Mouse (Mus musculus) hindbrain, embryonic 12.5 days (tissue): ENCODE measurements around the gene Vmn1r11. TPM values are rescaled to one million over a fixed set of nuclear protein-coding genes. Genes with fewer than 3 reads are reported as not detected.

ENCODE experiments used
- ATAC-seq: fragments of 200-750 bp; cut with Nextera tagmentation; 2 replicates; pipeline ENCODE4 v1.8.0; 2017; ENCODE audit warnings: moderate TSS enrichment; ENCODE audit not compliant: low FRiP score
- H3K27ac ChIP-seq: fragments of 300-500 bp; sonication (generic); 2 replicates; pipeline ENCODE4 v1.5.1; 2016; ENCODE audit warnings: mild to moderate bottlenecking
- H3K27me3 ChIP-seq: fragments of 300-500 bp; sonication (generic); 2 replicates; pipeline ENCODE4 v1.6.1; 2016; ENCODE audit warnings: mild to moderate bottlenecking
- H3K36me3 ChIP-seq: fragments of 300-500 bp; sonication (generic); 2 replicates; pipeline ENCODE4 v1.6.1; 2016; ENCODE audit warnings: mild to moderate bottlenecking
- H3K4me1 ChIP-seq: fragments of 300-500 bp; sonication (generic); 2 replicates; pipeline ENCODE4 v1.6.1; 2016
- H3K4me2 ChIP-seq: fragments of 300-500 bp; sonication (generic); replicated peaks from 2 replicates; pipeline ENCODE4 v1.6.1; 2016; ENCODE audit warnings: mild to moderate bottlenecking
- H3K4me3 ChIP-seq: fragments of 300-500 bp; sonication (generic); 2 replicates; pipeline ENCODE4 v1.5.1; 2016; ENCODE audit warnings: mild to moderate bottlenecking
- H3K9ac ChIP-seq: fragments of 300-500 bp; sonication (generic); 2 replicates; pipeline ENCODE4 v1.6.1; 2016; ENCODE audit warnings: mild to moderate bottlenecking, moderate library complexity
- H3K9me3 ChIP-seq: fragments of 300-500 bp; sonication (generic); replicated peaks from 2 replicates; pipeline ENCODE4 v1.6.1; 2016; ENCODE audit warnings: mild to moderate bottlenecking
- WGBS: fragments of 180-500 bp; shearing (Covaris S2); methylation state at CpG from one replicate; pipeline ENCODE4 v1.1.7; 2016; 5-methylcytosine and 5-hydroxymethylcytosine counted together
- polyA plus RNA-seq: library from polyadenylated mRNA; unstranded; fragments of >200 nt; fragmentation: Nextera tagmentation; extraction: Ambion mirVana; gene quantifications from 2 replicates; pipeline ENCODE4 v1.2.1, GENCODE M21; 2016

Gene Vmn1r11
- polyA plus RNA-seq: not detected in 2 replicates

- H3K4me2 ChIP-seq: no peak within 1 kb of the TSS
- WGBS: 79% methylated on average over 1 of the region's 1 CpGs
- no peak for ATAC-seq
- H3K36me3 ChIP-seq: no peaks in the 10 kb centered on the region
- no peaks in the 10 kb centered on the region for H3K9me3 ChIP-seq
- H3K4me1 ChIP-seq: no peaks in the 10 kb centered on the region
- no peak within 1 kb of the TSS for H3K4me3 ChIP-seq
- no peak within 1 kb of the TSS for H3K27ac ChIP-seq
- no peak within 1 kb of the TSS for H3K9ac ChIP-seq
- no peaks in the 10 kb centered on the region for H3K27me3 ChIP-seq
Measured at GRCm38 (mm10) chr6:57133155-57133554, at the start of gene Vmn1r11. Gene Vmn1r11 (plus strand): TSS chr6:57133455.

- H3K4me2 ChIP-seq: no peak overlapping the region
- no peak for ATAC-seq
- no peak overlapping the region for H3K9ac ChIP-seq
- 67% methylated on average over 1 of the region's 1 CpGs for WGBS
- no peaks in the 10 kb centered on the region for H3K9me3 ChIP-seq
- H3K4me1 ChIP-seq: no peaks in the 10 kb centered on the region
- no peaks in the 10 kb centered on the region for H3K27me3 ChIP-seq
- H3K4me3 ChIP-seq: no peak overlapping the region
- H3K27ac ChIP-seq: no peak overlapping the region
- H3K36me3 ChIP-seq: no peaks in the 10 kb centered on the region
Measured at GRCm38 (mm10) chr6:57106358-57106757, 26.9 kb upstream of the Vmn1r11 start.

GRCm38 (mm10) chr6:57109154-57109553, 24.1 kb upstream of the Vmn1r11 start, which contains the start of gene Vmn1r10:
Gene Vmn1r10 (plus strand): TSS chr6:57109454.
- Histone ChIP-seq H3K4me3 (no peak within 1 kb of the TSS), H3K9ac (no peak within 1 kb of the TSS), H3K4me1 (no peaks in the 10 kb centered on the region), H3K27ac (no peak within 1 kb of the TSS), H3K27me3 (no peaks in the 10 kb centered on the region), H3K9me3 (no peaks in the 10 kb centered on the region), H3K4me2 (no peak within 1 kb of the TSS), H3K36me3 (no peaks in the 10 kb centered on the region)
- 85% methylated on average over 3 of the region's 3 CpGs for WGBS
- no peak for ATAC-seq

- no peaks in the 10 kb centered on the region for H3K36me3 ChIP-seq
- no peak for ATAC-seq
- H3K9me3 ChIP-seq: no peaks in the 10 kb centered on the region
- H3K27me3 ChIP-seq: no peaks in the 10 kb centered on the region
- H3K9ac ChIP-seq: no peak within 1 kb of the TSS
- no peak within 1 kb of the TSS for H3K4me3 ChIP-seq
- no peak within 1 kb of the TSS for H3K4me2 ChIP-seq
- H3K27ac ChIP-seq: no peak within 1 kb of the TSS
- 81% methylated on average over 2 of the region's 2 CpGs for WGBS
- H3K4me1 ChIP-seq: no peaks in the 10 kb centered on the region
Measured at GRCm38 (mm10) chr6:57156619-57157018, 23.4 kb downstream of the Vmn1r11 start, which contains the start of gene Vmn1r12. Gene Vmn1r12 (plus strand): TSS chr6:57156919.

Other genes with a start within 250 kb of the Vmn1r11 start
- gene Nt5c3, start 209.5 kb upstream of the Vmn1r11 start, polyA plus RNA-seq: 102 and 106 TPM in 2 replicates
- gene Vmn1r4, start 209.4 kb upstream of the Vmn1r11 start, polyA plus RNA-seq: 0.27 and 0.36 TPM in 2 replicates
- not detected in 2 replicates for gene Vmn1r5, start 163.2 kb upstream of the Vmn1r11 start, polyA plus RNA-seq
- gene Vmn1r6, start 136.2 kb upstream of the Vmn1r11 start, polyA plus RNA-seq: not detected in 2 replicates
- gene Vmn1r7, start 108.1 kb upstream of the Vmn1r11 start, polyA plus RNA-seq: not detected in 2 replicates
- gene Vmn1r8, start 101.2 kb upstream of the Vmn1r11 start, polyA plus RNA-seq: not detected in 2 replicates
- gene Vmn1r9, start 66.7 kb upstream of the Vmn1r11 start, polyA plus RNA-seq: not detected in 2 replicates
- not detected in 2 replicates for gene Vmn1r10, start 24.0 kb upstream of the Vmn1r11 start, polyA plus RNA-seq
- gene Vmn1r12, start 23.5 kb downstream of the Vmn1r11 start, polyA plus RNA-seq: not detected in 2 replicates
- gene Vmn1r13, start 69.8 kb downstream of the Vmn1r11 start, polyA plus RNA-seq: not detected in 2 replicates
- gene Vmn1r14, start 98.2 kb downstream of the Vmn1r11 start, polyA plus RNA-seq: not detected in 2 replicates
- gene Vmn1r15, start 124.5 kb downstream of the Vmn1r11 start, polyA plus RNA-seq: not detected in 2 replicates
- not detected in 2 replicates for gene Vmn1r16, start 196.0 kb downstream of the Vmn1r11 start, polyA plus RNA-seq
- not detected in 2 replicates for gene Vmn1r17, start 230.3 kb downstream of the Vmn1r11 start, polyA plus RNA-seq